Mouse (Mus musculus) kidney, adult 2 months (tissue): ENCODE results near the gene Gpr82.

Experiments
- CTCF ChIP-seq: fragments of 200-500 bp; conservative IDR thresholded peaks from 2 replicates; pipeline ENCODE4 v1.5.1; 2011; ENCODE audit warnings: low read depth, mild to moderate bottlenecking, control low read depth, low read length, moderate library complexity, mixed read lengths; ENCODE audit not compliant: insufficient read depth, insufficient read length
- POLR2A ChIP-seq: fragments of 200-500 bp; IDR thresholded peaks from one replicate; pipeline ENCODE4 v1.6.1; 2011; ENCODE audit warnings: low read depth, low read length, control low read depth

GRCm38 (mm10) chrX:13691865-13692264 lies 30.7 kb downstream of the Gpr82 start:
- TF ChIP-seq CTCF (no peak), POLR2A (no peak)
